ENCODE assay signal across 8 mouse cellular contexts in genomic region chr8:69821971-69822385, GRCm38 (mm10). TPM values are rescaled to one million over a fixed set of nuclear protein-coding genes. Genes with fewer than 3 reads are reported as not detected.
A peak's percentile ranks its signal among the peaks of the same experiment; 100 is the strongest.
DNase-seq lines count a peak whose midpoint lies in the region; ATAC-seq and TF ChIP-seq lines count a peak whose summit lies in the region.

No protein-coding gene starts in this region.

- H3K9ac ChIP-seq in CH12.LX (ENCODE audit: insufficient read depth, low read depth), result peak overlapping the region; percentile 48
- peak overlapping the region; percentile 64 for H3K9ac ChIP-seq in hindbrain, postnatal 0 days (replicated peaks; ENCODE audit: low read length)
- H3K9ac ChIP-seq in liver, embryonic 13.5 days, result peak overlapping the region; percentile 65

- H3K4me2 ChIP-seq in CH12.LX (ENCODE audit: insufficient read depth, low read depth, poor library complexity, severe bottlenecking), result peak overlapping the region; percentile 33
- peak overlapping the region; percentile 81 for H3K4me2 ChIP-seq in hindbrain, postnatal 0 days (ENCODE audit: low read depth, low read length)
- peak overlapping the region; percentile 75 for H3K4me2 ChIP-seq in liver, embryonic 13.5 days

- peak overlapping the region; percentile 51 for H3K27ac ChIP-seq in CH12.LX (ENCODE audit: insufficient read depth, low read depth)
- H3K27ac ChIP-seq in hindbrain, postnatal 0 days, result peak overlapping the region; percentile 79
- H3K27ac ChIP-seq in liver, embryonic 13.5 days, result no peak overlapping the region

- peaks cover 42 to 80% of the 10 kb centered on the region in 2 experiments for H3K36me3 ChIP-seq in CH12.LX (replicated peaks in 1 of 2; ENCODE audit: control insufficient read depth in 1 of 2, insufficient read depth in 1 of 2, low read length in 1 of 2)
- H3K36me3 ChIP-seq in hindbrain, postnatal 0 days (ENCODE audit: insufficient read depth, low read length), result peaks cover 18% of the 10 kb centered on the region; the same call in 1 of the 2 replicates
- peaks cover 11% of the 10 kb centered on the region for H3K36me3 ChIP-seq in liver, embryonic 13.5 days

- TF ChIP-seq CTCF in CH12.LX (conservative IDR thresholded peaks at IDR 0.05 in 1 of 2, IDR thresholded peaks at IDR 0.05 in 1 of 2; ENCODE audit: low read depth in 2 of 2, low read length in 2 of 2), result no peak
- no peak for TF ChIP-seq CTCF in hindbrain, postnatal 0 days (IDR thresholded peaks at IDR 0.05; ENCODE audit: low read depth)

- peak overlapping the region; percentile 10 to 53 (median 51) for H3K4me3 ChIP-seq in CH12.LX (replicated peaks in 1 of 3; ENCODE audit: low read depth in 2 of 3, low read length in 2 of 3, poor library complexity in 1 of 3)
- peak overlapping the region; percentile 59 for H3K4me3 ChIP-seq in hindbrain, postnatal 0 days (ENCODE audit: low read length)
- peak overlapping the region; percentile 57 for H3K4me3 ChIP-seq in liver, embryonic 13.5 days (replicated peaks)

- no peaks in the 10 kb centered on the region for H3K79me2 ChIP-seq in CH12.LX (replicated peaks; ENCODE audit: control insufficient read depth, extremely low read depth, insufficient read depth, poor library complexity, severe bottlenecking)

- DNase-seq in cerebellum, postnatal 10 days, result peak; percentile 72 to 75
- DNase-seq in cerebellum, postnatal 36 days, result no peak
- peak; percentile 12 for DNase-seq in CH12.LX (ENCODE audit: extremely low read depth)
- DNase-seq in embryo, embryonic 9.5 days (ENCODE audit: extremely low spot score), result peak; percentile 86
- DNase-seq in hindbrain, postnatal 0 days (ENCODE audit: low spot score), result peak; percentile 72
- DNase-seq in liver, embryonic 13.5 days, result no peak
- peak; percentile 21 for DNase-seq in ovary, postnatal 14 days (ENCODE audit: low spot score)

- no peak for TF ChIP-seq RAD21 in CH12.LX (IDR thresholded peaks at IDR 0.05; ENCODE audit: low read depth, low read length)

- peak; percentile 46; the same call in 1 of the 2 replicates for TF ChIP-seq POLR2A in CH12.LX (IDR thresholded peaks at IDR 0.05; ENCODE audit: low read depth, low read length)

- WGBS in hindbrain, postnatal 0 days, result 4% methylated on average over 14 of the region's 22 CpGs
- WGBS in liver, embryonic 13.5 days (ENCODE audit: insufficient replicate concordance), result 2% methylated on average over 13 of the region's 22 CpGs

- no peaks in the 10 kb centered on the region for H3K27me3 ChIP-seq in CH12.LX (replicated peaks)
- H3K27me3 ChIP-seq in hindbrain, postnatal 0 days (ENCODE audit: insufficient read depth, low read length), result no peaks in the 10 kb centered on the region
- H3K27me3 ChIP-seq in liver, embryonic 13.5 days, result no peaks in the 10 kb centered on the region

- dilution Hi-C loops in CH12.LX (cut with MboI; ENCODE audit: extremely low pct_ligation_motif_present, extremely low pct_unique_long_range_greater_than_20kb, low sequenced_read_pairs), result no loop called here

- peak; percentile 65 for ATAC-seq in hindbrain, postnatal 0 days
- ATAC-seq in liver, embryonic 13.5 days (ENCODE audit: low read depth), result 0 out of 2 replicates have a peak, but pooled peaks have one; percentile 18
- no peak for ATAC-seq in erythroid progenitor cell, adult 5-6 weeks (replicated peaks; ENCODE audit: low FRiP score, poor library complexity, severe bottlenecking)

- TF ChIP-seq EP300 in CH12.LX (IDR thresholded peaks at IDR 0.05; ENCODE audit: low read length), result no peak

- H3K9me3 ChIP-seq in CH12.LX (replicated peaks; ENCODE audit: low read length), result no peaks in the 10 kb centered on the region
- H3K9me3 ChIP-seq in hindbrain, postnatal 0 days (ENCODE audit: low read length), result no peaks in the 10 kb centered on the region
- no peaks in the 10 kb centered on the region for H3K9me3 ChIP-seq in liver, embryonic 13.5 days (replicated peaks)

- in situ Hi-C loops in CH12.LX (cut with MboI; ENCODE audit: low pct_ligation_motif_present, low pct_unique_long_range_greater_than_20kb, low sequenced_read_pairs), result no loop called here

- peaks cover 6 to 30% of the 10 kb centered on the region in 2 experiments; a peak in 3 of 4 replicates for H3K4me1 ChIP-seq in CH12.LX (ENCODE audit: control insufficient read depth in 1 of 2, insufficient read depth in 2 of 2)
- H3K4me1 ChIP-seq in hindbrain, postnatal 0 days (ENCODE audit: insufficient read depth, low read length), result peaks cover 13% of the 10 kb centered on the region
- H3K4me1 ChIP-seq in liver, embryonic 13.5 days (replicated peaks), result peaks cover 27% of the 10 kb centered on the region

TF ChIP-seq in CH12.LX, 34 proteins besides CTCF, POLR2A, EP300 and RAD21:
- TF ChIP-seq MEF2A (IDR thresholded peaks at IDR 0.05; ENCODE audit: borderline replicate concordance, low read depth, low read length) (no peak), GABPA (IDR thresholded peaks at IDR 0.05; ENCODE audit: insufficient replicate concordance, low read depth, low read length) (no peak), UBTF (IDR thresholded peaks at IDR 0.05; ENCODE audit: low read depth, low read length) (no peak), BHLHE40 (IDR thresholded peaks at IDR 0.05; ENCODE audit: low read depth, low read length) (peak; percentile 88; the same call in 1 of the 2 replicates), KAT2A (IDR thresholded peaks at IDR 0.05; ENCODE audit: insufficient replicate concordance, low read length) (no peak), RCOR1 (conservative IDR thresholded peaks at IDR 0.05; ENCODE audit: low read depth, low read length) (0 out of 2 replicates have a peak, but pooled peaks have one; percentile 21), NELFE (IDR thresholded peaks at IDR 0.05; ENCODE audit: low read depth, low read length) (no peak)

RNA-seq across cellular contexts. Expression of gene Lpar2, which starts 0.3 kb away (rescaled TPM):
- 1.1 and 1.2 TPM in 2 replicates for total RNA-seq in CH12.LX (2012; rRNA removed)
- 0.74 and 0.82 TPM in 2 replicates for total RNA-seq in CH12.LX (2014; rRNA removed)
- polyA plus RNA-seq in CH12.LX (2012; ENCODE audit: insufficient read length, low read depth), result 2.5 and 3.0 TPM in 2 replicates
- total RNA-seq in hindbrain, postnatal 0 days (2014; rRNA removed), result 5.2 and 5.4 TPM in 2 replicates
- polyA plus RNA-seq in hindbrain, postnatal 0 days (2015; fragmentation: Nextera tagmentation; extraction: Ambion mirVana), result 0.45 and 0.50 TPM in 2 replicates
- polyA plus RNA-seq in liver, embryonic 13.5 days (2015; fragmentation: Nextera tagmentation; extraction: Ambion mirVana), result 0.07 and 0.09 TPM in 2 replicates
- total RNA-seq in erythroid progenitor cell, adult 5-6 weeks (2015; ENCODE audit: low replicate concordance), result 0.42 TPM in 1 of 2 replicates, not detected in the other
- total RNA-seq in erythroid progenitor cell, adult 5-6 weeks (2017; ENCODE audit: low replicate concordance), result not detected in 2 replicates

RNA-seq across cellular contexts. Expression of gene Pbx4, which starts 10.3 kb away (rescaled TPM):
- total RNA-seq in CH12.LX (2012; rRNA removed) (3.1 and 5.9 TPM in 2 replicates), CH12.LX (2014; rRNA removed) (1.0 and 1.5 TPM in 2 replicates)
- polyA plus RNA-seq in CH12.LX (2012; ENCODE audit: insufficient read length, low read depth), result 2.4 and 3.5 TPM in 2 replicates
- 46.5 and 86.4 TPM in 2 replicates for total RNA-seq in hindbrain, postnatal 0 days (2014; rRNA removed)
- 81.9 and 88.5 TPM in 2 replicates for polyA plus RNA-seq in hindbrain, postnatal 0 days (2015; fragmentation: Nextera tagmentation; extraction: Ambion mirVana)
- 2.4 and 2.8 TPM in 2 replicates for polyA plus RNA-seq in liver, embryonic 13.5 days (2015; fragmentation: Nextera tagmentation; extraction: Ambion mirVana)
- 4.2 TPM in 1 of 2 replicates, not detected in the other for total RNA-seq in erythroid progenitor cell, adult 5-6 weeks (2015; ENCODE audit: low replicate concordance)
- 2.1 and 8.2 TPM in 2 replicates for total RNA-seq in erythroid progenitor cell, adult 5-6 weeks (2017; ENCODE audit: low replicate concordance)

RNA-seq across cellular contexts. Expression of gene Gmip, which starts 13.5 kb away (rescaled TPM):
- total RNA-seq in CH12.LX (2012; rRNA removed), result 48.1 and 49.2 TPM in 2 replicates
- 22.2 and 25.4 TPM in 2 replicates for total RNA-seq in CH12.LX (2014; rRNA removed)
- 54.3 and 81.8 TPM in 2 replicates for polyA plus RNA-seq in CH12.LX (2012; ENCODE audit: insufficient read length, low read depth)
- total RNA-seq in hindbrain, postnatal 0 days (2014; rRNA removed), result 28.8 and 42.7 TPM in 2 replicates
- 23.6 and 27.9 TPM in 2 replicates for polyA plus RNA-seq in hindbrain, postnatal 0 days (2015; fragmentation: Nextera tagmentation; extraction: Ambion mirVana)
- 4.7 and 5.0 TPM in 2 replicates for polyA plus RNA-seq in liver, embryonic 13.5 days (2015; fragmentation: Nextera tagmentation; extraction: Ambion mirVana)
- 8.4 and 24.1 TPM in 2 replicates for total RNA-seq in erythroid progenitor cell, adult 5-6 weeks (2015; ENCODE audit: low replicate concordance)
- total RNA-seq in erythroid progenitor cell, adult 5-6 weeks (2017; ENCODE audit: low replicate concordance), result 5.5 and 16.6 TPM in 2 replicates

RNA-seq across cellular contexts. Expression of gene Zfp866, which starts 31.0 kb away (rescaled TPM):
- total RNA-seq in CH12.LX (2012; rRNA removed), result 14.3 and 15.4 TPM in 2 replicates
- 14.8 and 16.0 TPM in 2 replicates for total RNA-seq in CH12.LX (2014; rRNA removed)
- polyA plus RNA-seq in CH12.LX (2012; ENCODE audit: insufficient read length, low read depth), result 14.4 and 15.6 TPM in 2 replicates
- total RNA-seq in hindbrain, postnatal 0 days (2014; rRNA removed), result 38.6 and 39.8 TPM in 2 replicates
- 18.5 and 18.6 TPM in 2 replicates for polyA plus RNA-seq in hindbrain, postnatal 0 days (2015; fragmentation: Nextera tagmentation; extraction: Ambion mirVana)
- 7.2 and 8.3 TPM in 2 replicates for polyA plus RNA-seq in liver, embryonic 13.5 days (2015; fragmentation: Nextera tagmentation; extraction: Ambion mirVana)
- 21.3 and 37.3 TPM in 2 replicates for total RNA-seq in erythroid progenitor cell, adult 5-6 weeks (2015; ENCODE audit: low replicate concordance)
- 37.1 and 60.5 TPM in 2 replicates for total RNA-seq in erythroid progenitor cell, adult 5-6 weeks (2017; ENCODE audit: low replicate concordance)

RNA-seq across cellular contexts. Expression of gene Atp13a1, which starts 31.0 kb away (rescaled TPM):
- 53.3 and 58.4 TPM in 2 replicates for total RNA-seq in CH12.LX (2012; rRNA removed)
- total RNA-seq in CH12.LX (2014; rRNA removed), result 36.6 and 36.8 TPM in 2 replicates
- 46.9 and 51.0 TPM in 2 replicates for polyA plus RNA-seq in CH12.LX (2012; ENCODE audit: insufficient read length, low read depth)
- total RNA-seq in hindbrain, postnatal 0 days (2014; rRNA removed), result 85.9 and 93.1 TPM in 2 replicates
- 38.9 and 39.1 TPM in 2 replicates for polyA plus RNA-seq in hindbrain, postnatal 0 days (2015; fragmentation: Nextera tagmentation; extraction: Ambion mirVana)
- 20.1 and 22.0 TPM in 2 replicates for polyA plus RNA-seq in liver, embryonic 13.5 days (2015; fragmentation: Nextera tagmentation; extraction: Ambion mirVana)
- total RNA-seq in erythroid progenitor cell, adult 5-6 weeks (2015; ENCODE audit: low replicate concordance), result 7.9 and 12.6 TPM in 2 replicates
- total RNA-seq in erythroid progenitor cell, adult 5-6 weeks (2017; ENCODE audit: low replicate concordance), result 12.3 and 13.7 TPM in 2 replicates

Comparison
In these comparisons a context has a peak if more than half of its experiments do, and no peak if none do; other contexts are left out.
1. DNase-seq: peak in cerebellum, postnatal 10 days (2 of 2), CH12.LX (single experiment), embryo, embryonic 9.5 days (single experiment), hindbrain, postnatal 0 days (single experiment) and ovary, postnatal 14 days (single experiment); none in cerebellum, postnatal 36 days (0 of 2) and liver, embryonic 13.5 days (single experiment).
2. Peak in every context shown above with its lines, with median percentiles within 50 percentile points of each other: H3K4me2 ChIP-seq, H3K4me3 ChIP-seq and H3K9ac ChIP-seq.